In the genomic region with DNA sequence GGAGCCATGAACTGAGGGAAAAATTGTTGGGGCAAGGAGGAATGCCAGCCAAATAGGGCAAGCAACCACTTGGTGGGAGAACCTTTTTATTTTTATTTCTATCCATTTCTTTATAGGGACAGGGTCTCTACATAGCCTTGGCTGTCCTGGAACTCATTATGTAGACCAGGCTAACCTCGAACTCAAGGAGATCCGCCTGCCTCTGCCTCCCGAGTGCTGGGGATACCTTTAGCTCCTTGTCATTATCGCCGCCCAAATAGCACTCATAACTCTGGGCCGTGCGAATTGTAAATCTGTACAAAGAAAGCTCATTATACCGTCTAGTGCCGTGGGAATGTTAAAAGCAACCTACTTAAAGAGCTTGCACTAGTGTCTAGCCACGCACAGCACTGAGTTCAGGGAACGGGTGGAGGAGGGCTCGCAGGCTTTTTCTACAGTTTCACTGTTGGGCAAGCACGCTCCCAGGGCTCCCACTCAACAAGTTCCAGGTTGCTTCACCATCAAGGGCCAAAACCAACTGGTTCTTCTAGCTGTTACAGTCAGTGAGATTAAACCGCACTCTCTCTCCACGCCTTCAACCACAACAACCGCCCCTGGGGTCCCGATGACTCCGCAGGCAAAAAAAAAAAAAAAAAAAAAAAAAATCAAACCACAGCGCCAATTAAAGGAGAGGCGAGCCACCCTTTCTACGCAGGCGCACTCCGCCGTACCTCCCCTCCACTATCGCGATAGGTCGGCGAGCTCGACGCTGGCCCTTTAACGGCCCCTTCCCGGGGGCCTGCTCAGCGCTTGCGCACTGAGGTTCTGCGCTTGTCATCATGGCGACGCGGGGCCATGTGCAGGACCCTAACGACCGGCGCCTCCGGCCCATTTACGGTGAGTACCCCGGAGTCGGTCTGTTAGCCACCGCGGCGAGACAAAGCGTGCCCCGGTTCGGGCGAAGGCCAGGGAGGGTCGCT, we compare ENCODE assay signal across 8 mouse cellular contexts. TPM values are rescaled to one million over a fixed set of nuclear protein-coding genes. Genes with fewer than 3 reads are reported as not detected.
DNase-seq lines count a peak whose midpoint lies in the region; ATAC-seq lines count a peak whose summit lies in the region.

Gene Naa25 (plus strand): TSS at position 750 of the 959 bp plus-strand sequence.

- DNase-seq in B cell, adult 2 months = peak; percentile 95 to 96
- DNase-seq in brain, adult 2 months (ENCODE audit: low read depth, low spot score) = peak; percentile 98
- DNase-seq in heart, embryonic 10.5 days (ENCODE audit: low spot score) = peak; percentile 97
- DNase-seq in liver = peak; percentile 97
- peak; percentile 96 to 98 for DNase-seq in spleen, postnatal 4 days (ENCODE audit: low spot score in 2 of 2)

- H3K27ac ChIP-seq in heart, embryonic 10.5 days = peak within 1 kb of the TSS; percentile 93
- H3K27ac ChIP-seq in kidney, embryonic 15.5 days = peak within 1 kb of the TSS; percentile 93

- peaks cover 17% of the 10 kb centered on the region for H3K36me3 ChIP-seq in heart, embryonic 10.5 days
- peaks cover 16% of the 10 kb centered on the region; the same call in 1 of the 2 replicates for H3K36me3 ChIP-seq in kidney, embryonic 15.5 days

- H3K9me3 ChIP-seq in heart, embryonic 10.5 days = no peaks in the 10 kb centered on the region
- no peaks in the 10 kb centered on the region for H3K9me3 ChIP-seq in kidney, embryonic 15.5 days (replicated peaks)

- peak; percentile 96 for ATAC-seq in erythroblast, adult 5-6 weeks (replicated peaks; ENCODE audit: low FRiP score, poor library complexity, severe bottlenecking)
- ATAC-seq in kidney, embryonic 15.5 days (replicated peaks; ENCODE audit: low FRiP score) = peak; percentile 97
- peak; percentile 85 for ATAC-seq in monocyte, adult 5-6 weeks (replicated peaks; ENCODE audit: insufficient number of reproducible peaks, low FRiP score, low TSS enrichment, poor library complexity, severe bottlenecking)

- peak within 1 kb of the TSS; percentile 98 for H3K4me3 ChIP-seq in heart, embryonic 10.5 days
- peak within 1 kb of the TSS; percentile 99 for H3K4me3 ChIP-seq in kidney, embryonic 15.5 days (replicated peaks)

- no peaks in the 10 kb centered on the region for H3K27me3 ChIP-seq in heart, embryonic 10.5 days (ENCODE audit: insufficient read depth, poor library complexity, severe bottlenecking)
- H3K27me3 ChIP-seq in kidney, embryonic 15.5 days = no peaks in the 10 kb centered on the region

- peak within 1 kb of the TSS; percentile 90 for H3K9ac ChIP-seq in kidney, embryonic 15.5 days

- WGBS in heart, embryonic 10.5 days = 10% methylated on average over 53 of the region's 53 CpGs
- WGBS in kidney, embryonic 15.5 days = 10% methylated on average over 53 of the region's 53 CpGs

- peaks cover 20% of the 10 kb centered on the region for H3K4me1 ChIP-seq in heart, embryonic 10.5 days
- H3K4me1 ChIP-seq in kidney, embryonic 15.5 days = peaks cover 27% of the 10 kb centered on the region

- peak within 1 kb of the TSS; percentile 85 for H3K4me2 ChIP-seq in kidney, embryonic 15.5 days

RNA-seq across cellular contexts. Expression of gene Naa25, which starts in this region (rescaled TPM):
- 7.9 and 10.4 TPM in 2 replicates for total RNA-seq in erythroblast, adult 5-6 weeks (2015; ENCODE audit: low replicate concordance)
- total RNA-seq in erythroblast, adult 5-6 weeks (2017; ENCODE audit: low replicate concordance) = 14.2 and 16.6 TPM in 2 replicates
- 47.3 and 50.7 TPM in 2 replicates for polyA plus RNA-seq in heart, embryonic 10.5 days (2016; fragmentation: Nextera tagmentation; extraction: Ambion mirVana)
- polyA plus RNA-seq in kidney, embryonic 15.5 days (2015; fragmentation: Nextera tagmentation; extraction: Ambion mirVana) = 43.7 and 44.5 TPM in 2 replicates
- 11.7 to 38.6 TPM (median 24.4 TPM) in 3 replicates for total RNA-seq in monocyte, adult 5-6 weeks (2017)

Comparison
In these comparisons a context has a peak if more than half of its experiments do, and no peak if none do; other contexts are left out.
1. Peak in every context shown above with its lines: DNase-seq, ATAC-seq, H3K4me3 ChIP-seq and H3K27ac ChIP-seq.